Mouse (Mus musculus) T-helper 17 cell (primary cell): ENCODE data around the gene Popdc3.
"Not testable (repeated sequence)": the region's sequence is repeated elsewhere in the genome, so short reads cannot be mapped to it uniquely, and the experiment has no call there.

Experiments
- in situ Hi-C, 2 experiments: fragments of 300-600 bp; cut with MboI, MseI; formaldehyde crosslinking; loops; 1 replicate in 1 of 2; 2 replicates in 1 of 2; pipeline ENCODE4 v1.15.1; 2025; ENCODE audit warnings: high pct_unique_total_duplicates in 2 of 2

Gene Popdc3

GRCm38 (mm10) chr10:45193330-45194310 lies 15.7 kb downstream of the Popdc3 start:
- in situ Hi-C loops: loop anchor here in 1 of 2 experiments (10.0 kb wide), 1 partner anchor 259 kb away; no protein-coding TSS in a partner anchor

- in situ Hi-C loops: loop anchor here in 1 of 2 experiments (10.0 kb wide), 1 partner anchor 260 kb away; no protein-coding TSS in a partner anchor
Measured at GRCm38 (mm10) chr10:45194531-45194930, 16.6 kb downstream of the Popdc3 start.

GRCm38 (mm10) chr10:45204582-45204981 lies 26.7 kb downstream of the Popdc3 start:
- in situ Hi-C loops: no loop called here

GRCm38 (mm10) chr10:45210201-45210600 lies 32.3 kb downstream of the Popdc3 start:
- in situ Hi-C loops: no loop called here

GRCm38 (mm10) chr10:45216676-45217075 lies 38.8 kb downstream of the Popdc3 start:
- in situ Hi-C loops: no loop called here

- in situ Hi-C loops: no loop called here
Measured at GRCm38 (mm10) chr10:45229954-45230353, 52.1 kb downstream of the Popdc3 start.

- in situ Hi-C loops: no loop called here
Measured at GRCm38 (mm10) chr10:45233351-45233750, 55.5 kb downstream of the Popdc3 start.

GRCm38 (mm10) chr10:45236304-45236703 lies 58.4 kb downstream of the Popdc3 start:
- in situ Hi-C loops: no loop called here

GRCm38 (mm10) chr10:45237492-45237891 lies 59.6 kb downstream of the Popdc3 start:
- in situ Hi-C loops: no loop called here

- in situ Hi-C loops: no loop called here
Measured at GRCm38 (mm10) chr10:45260477-45260876, 82.6 kb downstream of the Popdc3 start.

GRCm38 (mm10) chr10:45262126-45262525 lies 84.2 kb downstream of the Popdc3 start:
- in situ Hi-C loops: no loop called here

- in situ Hi-C loops: no loop called here
Measured at GRCm38 (mm10) chr10:45276499-45276898, 98.6 kb downstream of the Popdc3 start.

GRCm38 (mm10) chr10:45276995-45277394 lies 99.1 kb downstream of the Popdc3 start:
- in situ Hi-C loops: no loop called here

- in situ Hi-C loops: no loop called here
Measured at GRCm38 (mm10) chr10:45285651-45286050, 107.8 kb downstream of the Popdc3 start.

- in situ Hi-C loops: no loop called here
Measured at GRCm38 (mm10) chr10:45288351-45288750, 110.5 kb downstream of the Popdc3 start.

- in situ Hi-C loops: no loop called here
Measured at GRCm38 (mm10) chr10:45289218-45290105, 111.6 kb downstream of the Popdc3 start.

GRCm38 (mm10) chr10:45290618-45291017 lies 112.7 kb downstream of the Popdc3 start:
- in situ Hi-C loops: no loop called here

GRCm38 (mm10) chr10:45292159-45292558 lies 114.3 kb downstream of the Popdc3 start:
- in situ Hi-C loops: not testable (repeated sequence)

GRCm38 (mm10) chr10:45295093-45295492 lies 117.2 kb downstream of the Popdc3 start:
- in situ Hi-C loops: no loop called here

GRCm38 (mm10) chr10:45298503-45298902 lies 120.6 kb downstream of the Popdc3 start:
- in situ Hi-C loops: no loop called here

GRCm38 (mm10) chr10:45299509-45299908 lies 121.6 kb downstream of the Popdc3 start:
- in situ Hi-C loops: no loop called here
